Mouse (Mus musculus): ENCODE results near the gene Shmt2. TPM values are rescaled to one million over a fixed set of nuclear protein-coding genes. Genes with fewer than 3 reads are reported as not detected.

Gene Shmt2
- 70.1 TPM for total RNA-seq (2023)

DNA sequence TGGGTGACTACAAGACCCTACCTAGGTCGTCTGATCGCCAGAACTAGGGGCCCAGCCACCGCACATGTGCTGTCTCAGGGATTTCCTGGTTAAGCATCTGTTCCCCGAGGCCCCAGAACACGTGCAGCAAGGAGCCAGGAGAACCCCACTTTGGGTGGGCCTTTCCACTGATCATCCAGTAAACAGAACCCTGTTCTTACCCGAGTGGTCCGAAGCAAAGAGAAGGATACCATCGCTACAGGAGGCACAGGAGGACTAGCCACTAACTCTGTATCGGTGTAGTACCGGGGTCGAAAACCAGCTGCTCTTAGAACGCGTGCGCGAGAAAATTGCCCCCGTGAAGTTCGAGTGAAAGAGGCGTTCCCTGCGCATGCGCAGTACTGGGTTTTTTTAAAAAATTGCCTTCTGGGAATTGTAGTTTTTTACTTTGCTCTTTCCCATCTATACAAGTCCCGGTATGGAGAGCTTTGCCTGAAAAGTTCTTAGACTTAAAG is at the start of gene Shmt2:
Gene Shmt2, minus strand, starts transcription at position 357 of the 494 bp plus-strand sequence.

DNA sequence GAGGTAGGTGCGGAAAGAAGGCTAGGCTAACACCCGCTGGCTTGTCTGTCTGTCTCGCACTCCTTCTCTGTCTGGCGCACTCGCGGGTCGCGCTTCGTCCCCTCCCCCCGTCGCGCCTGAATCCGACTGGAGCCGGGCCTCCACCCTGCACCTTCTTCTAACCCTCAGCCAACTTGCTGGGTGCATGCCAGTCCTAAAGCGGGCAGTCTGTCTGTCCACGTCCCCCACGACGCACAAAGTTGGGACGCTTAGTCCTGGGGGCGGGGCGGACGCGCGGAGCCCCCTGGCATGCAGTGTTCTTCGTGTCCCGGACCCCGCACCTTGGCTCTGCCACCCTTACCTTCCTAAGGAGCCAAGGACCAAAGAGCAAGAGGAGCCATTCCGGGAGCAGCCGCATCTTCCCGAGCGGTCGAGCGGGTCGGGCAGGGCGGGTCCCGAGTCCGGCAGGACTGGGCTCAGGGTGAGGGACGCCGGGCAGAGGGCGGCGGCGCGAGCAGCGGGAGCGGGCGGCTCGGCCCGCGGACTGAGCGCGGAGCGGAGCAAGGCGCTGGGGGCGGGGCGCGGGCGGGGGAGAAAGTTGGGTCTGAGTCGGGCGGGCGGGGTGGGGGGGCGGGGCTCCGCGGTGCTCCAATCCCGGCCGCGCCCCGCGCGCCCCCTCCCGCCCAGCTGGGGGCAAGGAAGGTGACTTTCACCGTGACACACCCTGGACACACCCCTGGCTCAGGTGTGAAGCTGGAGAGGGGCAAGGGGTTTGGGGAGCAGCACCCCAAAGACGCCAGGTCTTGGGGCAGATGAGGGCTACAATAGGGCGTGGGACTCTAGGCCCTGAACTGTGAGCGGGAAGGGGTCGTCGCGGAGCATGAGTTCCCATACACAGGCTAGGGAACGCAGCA is 12.0 kb upstream of the Shmt2 start, which contains the start of gene Nxph4:
Gene Nxph4, minus strand, starts transcription at position 524 of the 893 bp plus-strand sequence.

DNA sequence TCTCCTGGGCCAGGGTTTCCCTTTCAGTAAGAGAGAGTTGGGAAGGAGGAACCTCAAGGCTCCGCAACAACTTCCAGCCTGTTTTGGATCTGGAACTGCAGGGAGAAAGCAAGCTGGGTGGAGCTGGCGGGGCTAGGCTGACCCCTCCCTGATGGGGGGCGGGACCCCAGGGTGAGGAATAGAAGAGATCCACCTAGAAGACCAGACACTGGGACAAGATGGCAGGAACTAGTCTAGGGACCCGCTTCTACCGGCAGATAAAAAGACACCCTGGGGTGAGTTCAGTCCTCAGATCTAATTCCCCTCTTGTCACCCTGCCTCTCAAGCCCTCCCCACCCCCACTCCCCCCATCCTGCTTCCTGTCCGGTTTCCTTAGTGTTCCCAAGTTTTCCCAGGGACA is 7.5 kb downstream of the Shmt2 start, which contains the start of gene Ndufa4l2:
Gene Ndufa4l2, plus strand, starts transcription at position 204 of the 400 bp plus-strand sequence.

GRCm38 (mm10) chr10:127500894-127501893 is 21.1 kb downstream of the Shmt2 start, which contains the start of gene Stac3:
TSS of gene Stac3 (plus strand) at chr10:127501686.

Other genes starting within 250 kb of the Shmt2 start
- gene Mbd6, start 233.4 kb downstream of the Shmt2 start, total RNA-seq (2023): 106 TPM
- 51.3 TPM for gene Mars, start 210.7 kb downstream of the Shmt2 start, total RNA-seq (2023)
- gene Arhgap9, start 200.5 kb downstream of the Shmt2 start, total RNA-seq (2023): 300 TPM
- gene Gli1, start 180.5 kb downstream of the Shmt2 start, total RNA-seq (2023): not detected
- not detected for gene Inhbe, start 168.0 kb downstream of the Shmt2 start, total RNA-seq (2023)
- gene Inhbc, start 152.0 kb downstream of the Shmt2 start, total RNA-seq (2023): not detected
- gene R3hdm2, start 142.1 kb downstream of the Shmt2 start, total RNA-seq (2023): 103 TPM
- 6.2 TPM for gene Stac3, start 20.8 kb downstream of the Shmt2 start, total RNA-seq (2023)
- gene Ndufa4l2, start 7.5 kb downstream of the Shmt2 start, total RNA-seq (2023): not detected
- not detected for gene Nxph4, start 12.1 kb upstream of the Shmt2 start, total RNA-seq (2023)
- 9.4 TPM for gene Lrp1, start 98.7 kb upstream of the Shmt2 start, total RNA-seq (2023)
- 196 TPM for gene Stat6, start 120.5 kb upstream of the Shmt2 start, total RNA-seq (2023)
- gene Nemp1, start 144.5 kb upstream of the Shmt2 start, total RNA-seq (2023): 7.1 TPM
- gene Nab2, start 146.1 kb upstream of the Shmt2 start, total RNA-seq (2023): 48.2 TPM
- 0.33 TPM for gene Myo1a, start 182.7 kb upstream of the Shmt2 start, total RNA-seq (2023)
- not detected for gene Tac2, start 202.0 kb upstream of the Shmt2 start, total RNA-seq (2023)
- 10.6 TPM for gene Zbtb39, start 217.1 kb upstream of the Shmt2 start, total RNA-seq (2023)
- gene Gpr182, start 229.3 kb upstream of the Shmt2 start, total RNA-seq (2023): 0.41 TPM
- 0.18 TPM for gene Rdh1, start 237.3 kb upstream of the Shmt2 start, total RNA-seq (2023)
- gene Rdh16f1, start 237.3 kb upstream of the Shmt2 start, total RNA-seq (2023): not detected

Measured in CD4-positive naive resting alpha-beta T cell, adult 57 days (primary cell).